Mouse (Mus musculus): Measurements from ENCODE around the gene Gm9857. TPM values are rescaled to one million over a fixed set of nuclear protein-coding genes. Genes with fewer than 3 reads are reported as not detected.

Gm9857 gene
- polyA plus RNA-seq, 1 experiment from 2014 or later: not detected

DNA sequence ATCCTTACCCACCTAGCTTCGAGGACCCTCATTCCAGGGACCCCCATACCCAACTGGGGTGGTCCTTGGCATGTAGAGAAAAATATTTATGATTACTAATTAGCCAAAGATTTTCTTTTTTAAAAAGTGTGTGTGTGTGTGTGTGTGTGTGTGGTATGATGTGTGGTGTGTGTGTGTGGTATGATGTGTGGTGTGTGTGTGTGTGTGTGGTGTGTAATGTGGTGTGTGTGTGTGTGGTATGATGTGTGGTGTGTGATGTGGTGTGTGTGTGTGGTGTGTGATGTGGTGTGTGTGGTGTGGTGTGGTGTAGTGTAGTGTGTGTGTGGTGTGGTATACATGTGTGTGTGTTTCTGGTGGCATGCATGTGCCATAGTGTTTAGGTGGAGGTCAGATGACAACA is 48.2 kb downstream of the Gm9857 start:
- no peaks in the 10 kb centered on the region for H3K36me3 ChIP-seq (replicated peaks)
- no peak overlapping the region for H3K4me2 ChIP-seq
- H3K4me3 ChIP-seq (replicated peaks): no peak overlapping the region
- H3K27me3 ChIP-seq: no peaks in the 10 kb centered on the region
- WGBS: 88% methylated on average over 1 of the region's 1 CpGs
- peaks cover 3% of the 10 kb centered on the region; the same call in 1 of the 2 replicates for H3K4me1 ChIP-seq
- no peak overlapping the region for H3K27ac ChIP-seq
- ATAC-seq (ENCODE audit: low FRiP score): no peak
- H3K9me3 ChIP-seq: no peaks in the 10 kb centered on the region
- H3K9ac ChIP-seq: no peak overlapping the region

Other genes with a start within 250 kb of the Gm9857 start
- 103 and 110 TPM in 2 replicates for gene Gpsm2, start 218.1 kb downstream of the Gm9857 start, polyA plus RNA-seq (2016; fragmentation: Nextera tagmentation; extraction: Ambion mirVana)
- 0.04 TPM in 1 of 2 replicates, not detected in the other for gene Aknad1, start 200.8 kb downstream of the Gm9857 start, polyA plus RNA-seq (2016; fragmentation: Nextera tagmentation; extraction: Ambion mirVana)
- gene Stxbp3, start 99.9 kb downstream of the Gm9857 start, polyA plus RNA-seq (2016; fragmentation: Nextera tagmentation; extraction: Ambion mirVana): 21.3 and 23.1 TPM in 2 replicates
- 0.22 TPM in 1 of 2 replicates, not detected in the other for gene Fndc7, start 50.4 kb downstream of the Gm9857 start, polyA plus RNA-seq (2016; fragmentation: Nextera tagmentation; extraction: Ambion mirVana)
- 85.1 and 87.0 TPM in 2 replicates for gene Prpf38b, start 28.7 kb downstream of the Gm9857 start, polyA plus RNA-seq (2016; fragmentation: Nextera tagmentation; extraction: Ambion mirVana)
- 0.56 and 1.3 TPM in 2 replicates for gene Henmt1, start 572 bp downstream of the Gm9857 start, polyA plus RNA-seq (2016; fragmentation: Nextera tagmentation; extraction: Ambion mirVana)
- 5.5 and 8.9 TPM in 2 replicates for gene Fam102b, start 87.2 kb upstream of the Gm9857 start, polyA plus RNA-seq (2016; fragmentation: Nextera tagmentation; extraction: Ambion mirVana)
- gene Slc25a54, start 140.0 kb upstream of the Gm9857 start, polyA plus RNA-seq (2016; fragmentation: Nextera tagmentation; extraction: Ambion mirVana): 0.11 TPM in 1 of 2 replicates, not detected in the other
- gene Slc25a24, start 182.7 kb upstream of the Gm9857 start, polyA plus RNA-seq (2016; fragmentation: Nextera tagmentation; extraction: Ambion mirVana): 17.1 and 21.5 TPM in 2 replicates

Data from forebrain, embryonic 12.5 days (tissue).